Mouse (Mus musculus) ES-E14 (cell line): Measurements from ENCODE around the gene Teddm2. TPM values are rescaled to one million over a fixed set of nuclear protein-coding genes. Genes with fewer than 3 reads are reported as not detected.

Experiments used
- DNase-seq: peaks from one replicate; pipeline ENCODE4 v3.0.0-alpha.2; 2013; ENCODE audit warnings: low read depth, low spot score
- H3K27ac ChIP-seq: 2 replicates; pipeline ENCODE4 v1.5.1; 2012; ENCODE audit warnings: low read depth, mild to moderate bottlenecking, low read length, moderate library complexity, mixed read lengths; ENCODE audit not compliant: poor library complexity, insufficient read depth, severe bottlenecking
- H3K36me3 ChIP-seq: 2 replicates; pipeline ENCODE4 v1.6.1; 2012; ENCODE audit warnings: mild to moderate bottlenecking, low read length, moderate library complexity, mixed read lengths; ENCODE audit not compliant: control insufficient read depth, poor library complexity, insufficient read depth, severe bottlenecking
- H3K4me1 ChIP-seq, 2 experiments: fragments of 150-350 bp in 1 of 2; sonication (generic) in 1 of 2; 2 replicates each; pipeline ENCODE4 v1.6.1; 2012; ENCODE audit warnings: low read length in 2 of 2, mild to moderate bottlenecking in 1 of 2, mixed read lengths in 1 of 2; ENCODE audit not compliant: control insufficient read depth in 2 of 2, insufficient read depth in 2 of 2, poor library complexity in 1 of 2
- H3K4me3 ChIP-seq, 2 experiments: fragments of 150-350 bp in 1 of 2; sonication (generic) in 1 of 2; 2 replicates each; pipeline ENCODE4 v1.5.1; 2012; ENCODE audit warnings: low read length in 2 of 2, low read depth in 1 of 2, mild to moderate bottlenecking in 1 of 2, mixed read lengths in 1 of 2; ENCODE audit not compliant: insufficient read depth in 1 of 2, poor library complexity in 1 of 2, severe bottlenecking in 1 of 2
- H3K9ac ChIP-seq: 2 replicates; pipeline ENCODE4 v1.6.1; 2012; ENCODE audit warnings: low read depth, mild to moderate bottlenecking, low read length, mixed read lengths; ENCODE audit not compliant: poor library complexity, insufficient read depth, severe bottlenecking
- H3K9me3 ChIP-seq: fragments of 150-350 bp; sonication (generic); 2 replicates; pipeline ENCODE4 v1.6.1; 2012; ENCODE audit warnings: low read depth, mild to moderate bottlenecking, low read length; ENCODE audit not compliant: control insufficient read depth, insufficient read depth
- CHD2 ChIP-seq: IDR thresholded peaks from 2 replicates; pipeline ENCODE4 v1.6.1; 2014; ENCODE audit warnings: mild to moderate bottlenecking, low read depth, low read length, inconsistent platforms
- HCFC1 ChIP-seq: IDR thresholded peaks from 2 replicates; pipeline ENCODE4 v1.6.1; 2012; ENCODE audit warnings: low read length, inconsistent platforms, borderline replicate concordance; ENCODE audit not compliant: insufficient read depth
- MAFK ChIP-seq: IDR thresholded peaks from 2 replicates; pipeline ENCODE4 v1.6.1; 2014; ENCODE audit warnings: mild to moderate bottlenecking, low read depth, low read length, inconsistent platforms; ENCODE audit not compliant: insufficient read depth
- ZC3H11A ChIP-seq: IDR thresholded peaks from 2 replicates; pipeline ENCODE4 v1.6.1; 2012; ENCODE audit warnings: low read depth, mild to moderate bottlenecking, inconsistent platforms, low read length, borderline replicate concordance
- ZNF384 ChIP-seq: IDR thresholded peaks from 2 replicates; pipeline ENCODE4 v1.6.1; 2012; ENCODE audit warnings: low read depth, low read length, inconsistent platforms
- in situ Hi-C, 2 experiments: fragments of 600-800 bp; cut with MboI; formaldehyde crosslinking; loops; one replicate each; pipeline ENCODE4 v1.15.1; 2025; ENCODE audit warnings: low sequenced_read_pairs in 2 of 2, inconsistent platforms in 1 of 2; ENCODE audit not compliant: unreplicated experiment in 2 of 2
- total RNA-seq: library from RNA; depleted of rRNA; stranded (reverse); fragments of 300-350 nt; gene quantifications from 2 replicates; pipeline ENCODE4 v1.2.3, GENCODE M21; 2012

Teddm2 gene
- total RNA-seq, 1 experiment = 0.62 TPM

DNA sequence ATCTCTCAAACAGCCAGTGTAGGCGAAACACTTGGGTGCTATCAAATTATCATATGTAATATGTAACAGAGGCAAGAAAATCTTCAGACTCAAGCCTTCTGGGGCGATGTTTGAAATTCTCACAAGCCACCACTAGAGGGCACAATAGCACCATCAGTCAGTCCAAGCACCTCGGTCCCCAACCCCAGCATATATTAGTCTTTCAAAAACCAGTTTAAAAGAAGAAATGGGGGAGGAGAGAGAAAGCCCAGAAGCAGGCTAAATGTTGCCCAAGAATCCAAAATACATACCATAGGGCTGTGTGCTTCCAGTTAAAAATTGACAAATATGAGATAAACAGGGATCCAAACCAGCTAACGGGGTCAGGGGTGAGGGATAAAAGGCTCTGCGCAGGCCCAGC is 5.0 kb downstream of the Teddm2 start:
- in situ Hi-C loops = loop anchor here (5.0 to 25.0 kb wide), 3 partner anchors 220 to 292 kb away; no protein-coding TSS in a partner anchor
- H3K4me1 ChIP-seq = 0 out of 4 replicates have a peak, but pooled peaks cover 0 to 3% of the 10 kb centered on the region in 2 experiments
- no peaks in the 10 kb centered on the region for H3K36me3 ChIP-seq
- H3K27ac ChIP-seq = no peak overlapping the region
- peak; percentile 46 for DNase-seq
- no peak overlapping the region for H3K4me3 ChIP-seq
- TF ChIP-seq ZC3H11A (peak; percentile 98), CHD2 (no peak)
- no peaks in the 10 kb centered on the region for H3K9me3 ChIP-seq
- no peak overlapping the region for H3K9ac ChIP-seq

DNA sequence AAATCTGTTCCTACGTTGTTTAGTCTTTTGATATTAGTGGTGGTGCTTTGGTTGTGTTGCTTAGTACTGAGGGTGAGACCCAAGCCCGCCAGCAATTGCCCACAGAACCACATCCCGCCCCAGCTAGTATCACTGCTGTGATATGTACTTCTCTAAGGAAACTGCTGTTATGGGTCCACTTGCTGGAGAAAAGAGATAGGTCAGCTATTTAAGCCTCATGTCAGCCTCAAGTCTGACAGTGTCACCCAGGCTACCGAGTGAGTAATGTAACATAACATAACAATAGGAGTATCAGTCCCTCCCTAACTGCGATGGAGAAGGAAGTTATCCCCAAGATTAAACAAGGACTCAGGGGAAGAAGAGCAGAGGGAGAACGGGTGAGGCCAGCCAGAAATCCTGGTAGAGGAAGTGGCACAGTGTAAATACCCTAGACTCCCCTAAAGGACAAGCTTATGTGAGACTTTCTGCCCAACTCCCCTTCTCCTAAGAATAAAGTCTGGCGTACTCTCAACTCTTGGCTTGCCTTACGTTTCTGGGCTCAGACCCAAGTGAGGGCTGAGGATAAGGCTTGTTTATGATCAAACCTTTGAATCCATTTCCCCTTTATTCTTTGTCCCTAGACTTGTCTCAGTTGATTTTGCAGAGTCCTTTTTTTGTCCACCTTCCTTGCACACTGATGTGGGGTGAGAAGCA is 5.7 kb downstream of the Teddm2 start:
- no peak overlapping the region for H3K4me3 ChIP-seq
- in situ Hi-C loops = loop anchor here (5.0 to 25.0 kb wide), 3 partner anchors 220 to 293 kb away; no protein-coding TSS in a partner anchor
- H3K9me3 ChIP-seq = no peaks in the 10 kb centered on the region

DNA sequence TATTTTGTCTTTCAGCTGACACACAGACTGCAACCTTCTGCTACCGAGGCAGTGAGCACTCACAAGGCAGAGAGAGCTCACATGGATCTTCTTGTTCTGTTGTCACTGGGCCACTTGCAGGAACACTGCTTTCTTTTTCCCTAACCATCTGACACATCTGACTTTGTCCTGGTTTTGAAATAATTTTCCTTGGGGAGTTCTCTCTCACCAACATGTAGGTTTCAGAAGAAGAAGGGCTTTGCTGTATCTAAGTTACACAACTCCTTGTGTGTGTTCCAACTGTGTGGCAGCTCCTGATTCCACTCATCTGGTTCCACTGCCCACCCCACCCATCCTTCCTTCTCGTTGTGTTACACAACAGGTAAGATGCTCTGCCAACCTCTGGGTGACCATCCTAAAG is 6.3 kb downstream of the Teddm2 start:
- Histone ChIP-seq H3K27ac (no peak overlapping the region), H3K4me3 (no peak overlapping the region), H3K36me3 (no peaks in the 10 kb centered on the region), H3K9me3 (no peaks in the 10 kb centered on the region), H3K9ac (no peak overlapping the region), H3K4me1 (0 out of 4 replicates have a peak, but pooled peaks cover 0 to under 1% of the 10 kb centered on the region in 2 experiments)
- TF ChIP-seq ZNF384 = no peak
- in situ Hi-C loops = loop anchor here (5.0 to 25.0 kb wide), 3 partner anchors 221 to 294 kb away; no protein-coding TSS in a partner anchor
- no peak for DNase-seq

More for the DNA sequence above, 5.7 kb downstream of the Teddm2 start:
- no peak for TF ChIP-seq HCFC1
- no peak for TF ChIP-seq MAFK
- no peak for TF ChIP-seq CHD2
- no peak for TF ChIP-seq ZC3H11A
- no peak for TF ChIP-seq ZNF384
- Histone ChIP-seq H3K27ac (no peak overlapping the region), H3K9ac (no peak overlapping the region), H3K4me1 (0 out of 4 replicates have a peak, but pooled peaks cover 0 to 3% of the 10 kb centered on the region in 2 experiments), H3K36me3 (no peaks in the 10 kb centered on the region)
- DNase-seq = no peak

DNA sequence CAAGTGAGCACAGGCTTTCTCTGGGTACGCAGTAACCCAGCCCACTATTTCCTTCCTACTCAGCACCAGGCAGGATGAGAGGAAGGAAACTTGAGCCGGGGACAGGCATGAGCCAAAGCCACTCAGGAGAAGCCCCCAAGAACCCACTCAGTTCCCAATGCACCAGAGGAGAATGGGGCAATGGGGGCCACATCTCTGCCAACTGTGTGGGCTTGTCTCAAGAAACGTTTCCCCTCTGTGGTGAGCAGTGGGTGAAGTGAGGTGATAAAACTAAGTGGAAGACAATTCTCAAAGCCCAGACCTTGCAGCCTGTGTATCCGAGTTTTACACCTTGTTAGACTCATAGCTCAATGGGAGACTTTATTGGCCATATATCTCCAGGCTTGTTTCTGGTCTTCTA is 8.6 kb downstream of the Teddm2 start, which contains the start of gene Teddm1a:
Gene Teddm1a (plus strand): TSS at position 301 of the 400 bp plus-strand sequence.
- Histone ChIP-seq H3K36me3 (no peaks in the 10 kb centered on the region), H3K27ac (no peak within 1 kb of the TSS), H3K9me3 (no peaks in the 10 kb centered on the region), H3K4me3 (no peak within 1 kb of the TSS), H3K4me1 (no peaks in the 10 kb centered on the region), H3K9ac (no peak within 1 kb of the TSS)
- TF ChIP-seq MAFK = no peak
- no peak for TF ChIP-seq HCFC1
- no peak for TF ChIP-seq ZNF384
- TF ChIP-seq ZC3H11A = no peak
- TF ChIP-seq CHD2 = no peak
- DNase-seq = no peak
- in situ Hi-C loops = loop anchor here (5.0 to 25.0 kb wide), 3 partner anchors 223 to 296 kb away; no protein-coding TSS in a partner anchor

DNA sequence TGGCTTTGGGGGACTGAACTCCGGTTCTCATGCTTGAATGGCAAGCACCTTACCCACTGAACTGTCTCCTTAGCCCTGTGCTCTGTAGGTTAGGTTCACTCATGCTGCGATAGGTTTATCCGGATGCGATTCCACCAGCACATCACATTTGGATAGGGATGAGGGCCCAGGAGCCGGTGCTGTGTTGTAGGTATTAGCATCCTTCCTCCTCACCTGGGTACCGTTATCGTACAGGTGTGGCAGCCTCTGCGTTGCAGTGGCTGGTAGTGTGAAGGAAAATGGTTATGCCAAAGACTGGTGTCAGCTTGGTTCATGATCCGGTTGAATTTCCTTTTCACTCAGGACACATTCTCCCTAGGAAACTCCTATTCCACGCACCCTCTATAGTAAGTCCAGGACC is 9.9 kb downstream of the Teddm2 start:
- Histone ChIP-seq H3K4me3 (no peak overlapping the region), H3K9me3 (no peaks in the 10 kb centered on the region), H3K27ac (no peak overlapping the region), H3K36me3 (no peaks in the 10 kb centered on the region), H3K9ac (no peak overlapping the region), H3K4me1 (no peaks in the 10 kb centered on the region)
- TF ChIP-seq CHD2 (no peak), HCFC1 (no peak), ZNF384 (no peak), MAFK (no peak), ZC3H11A (no peak)
- no peak for DNase-seq
- in situ Hi-C loops = loop anchor here (5.0 to 25.0 kb wide), 3 partner anchors 225 to 297 kb away; no protein-coding TSS in a partner anchor
